Mouse (Mus musculus): ENCODE data around the gene Rfx1.

Gene Rfx1

GRCm38 (mm10) chr8:84087156-84087555 lies 20.5 kb downstream of the Rfx1 start:
- CTCF ChIA-PET = no interaction called here

- CTCF ChIA-PET = no interaction called here
These were observed 21.2 kb downstream of the Rfx1 start for GRCm38 (mm10) chr8:84087821-84088220.

GRCm38 (mm10) chr8:84089277-84089676 lies 22.6 kb downstream of the Rfx1 start:
- CTCF ChIA-PET = no interaction called here

- CTCF ChIA-PET = no interaction called here
These were observed 24.0 kb downstream of the Rfx1 start for GRCm38 (mm10) chr8:84090585-84090984.

GRCm38 (mm10) chr8:84096061-84096460 lies 29.4 kb downstream of the Rfx1 start:
- CTCF ChIA-PET = interaction anchor here (1.1 kb wide), 1 partner anchor 18 kb away, joined by 3 read pairs; no protein-coding TSS in a partner anchor

GRCm38 (mm10) chr8:84098376-84098775 lies 31.7 kb downstream of the Rfx1 start:
- CTCF ChIA-PET = no interaction called here

GRCm38 (mm10) chr8:84101476-84102270 lies 35.0 kb downstream of the Rfx1 start:
- CTCF ChIA-PET = no interaction called here

GRCm38 (mm10) chr8:84103601-84104000 lies 37.0 kb downstream of the Rfx1 start:
- CTCF ChIA-PET = interaction anchor here (0.6 to 1.2 kb wide), 3 partner anchors 34 to 63 kb away, joined by 3 read pairs; no protein-coding TSS in a partner anchor

GRCm38 (mm10) chr8:84104221-84104620 lies 37.6 kb downstream of the Rfx1 start:
- CTCF ChIA-PET = interaction anchor here (0.6 to 1.2 kb wide), 4 partner anchors 34 to 1693 kb away, joined by 3 to 4 read pairs (median 3); no protein-coding TSS in a partner anchor

GRCm38 (mm10) chr8:84104697-84105609 lies 38.3 kb downstream of the Rfx1 start, which contains the start of gene Dcaf15:
Dcaf15 (minus strand) TSS chr8:84104768.
- CTCF ChIA-PET = interaction anchor here (0.9 to 1.0 kb wide), 2 partner anchors 43 to 68 kb away, joined by 3 to 4 read pairs; no protein-coding TSS in a partner anchor

GRCm38 (mm10) chr8:84105676-84106075 lies 39.0 kb downstream of the Rfx1 start:
- CTCF ChIA-PET = interaction anchor here (1.0 kb wide), 1 partner anchor 43 kb away, joined by 3 read pairs; no protein-coding TSS in a partner anchor

- CTCF ChIA-PET = no interaction called here
These were observed 39.8 kb downstream of the Rfx1 start for GRCm38 (mm10) chr8:84106216-84107040.

- CTCF ChIA-PET = interaction anchor here (0.6 kb wide), 1 partner anchor 21 kb away, joined by 3 read pairs; no protein-coding TSS in a partner anchor
These were observed 49.0 kb downstream of the Rfx1 start for GRCm38 (mm10) chr8:84115646-84116045.

GRCm38 (mm10) chr8:84122151-84122550 lies 55.5 kb downstream of the Rfx1 start:
- CTCF ChIA-PET = no interaction called here

GRCm38 (mm10) chr8:84125656-84126055 lies 59.0 kb downstream of the Rfx1 start, which contains the start of gene Podnl1:
Podnl1 (plus strand) TSS chr8:84125989.
- CTCF ChIA-PET = interaction anchor here (0.7 kb wide), 1 partner anchor 45 kb away, joined by 10 read pairs; no protein-coding TSS in a partner anchor

- CTCF ChIA-PET = interaction anchor here (0.6 to 0.7 kb wide), 2 partner anchors 29 to 33 kb away, joined by 8 to 12 read pairs; no protein-coding TSS in a partner anchor
These were observed 60.1 kb downstream of the Rfx1 start for GRCm38 (mm10) chr8:84126742-84127141.

- CTCF ChIA-PET = interaction anchor here (0.6 to 0.8 kb wide), 3 partner anchors 30 to 117 kb away, joined by 5 to 12 read pairs (median 8); no protein-coding TSS in a partner anchor
These were observed 60.7 kb downstream of the Rfx1 start for GRCm38 (mm10) chr8:84127202-84127901.

GRCm38 (mm10) chr8:84128277-84128676 lies 61.6 kb downstream of the Rfx1 start:
- CTCF ChIA-PET = no interaction called here

- CTCF ChIA-PET = no interaction called here
These were observed 64.2 kb downstream of the Rfx1 start for GRCm38 (mm10) chr8:84130806-84131205.

GRCm38 (mm10) chr8:84132225-84132624 lies 65.6 kb downstream of the Rfx1 start:
- CTCF ChIA-PET = interaction anchor here (0.7 kb wide), 1 partner anchor 513 kb away, joined by 5 read pairs; no protein-coding TSS in a partner anchor

Measured in spleen, embryonic (tissue).